Mouse (Mus musculus) layer of hippocampus, postnatal 10 days (tissue): ENCODE measurements around the gene Syngr3. TPM values are rescaled to one million over a fixed set of nuclear protein-coding genes. Genes with fewer than 3 reads are reported as not detected.
"Not testable (repeated sequence)": the region's sequence is repeated elsewhere in the genome, so short reads cannot be mapped to it uniquely, and the experiment has no call there.

Experiments used
- DNase-seq, 2 experiments: peaks; one replicate each; pipeline ENCODE4 v3.0.0; 2021; ENCODE audit warnings: low spot score in 2 of 2
- long read RNA-seq: library from polyadenylated mRNA; stranded (forward); transcript quantifications from one replicate; pipeline ENCODE4 v2.0.0, GENCODE M21; 2023
- total RNA-seq, 2 experiments: library from RNA; stranded (reverse); gene quantifications; 2 replicates each; pipeline ENCODE4 v1.2.3; 2021

The Syngr3 gene
- 100 to 1,000 TPM; 211 to 212 TPM for total RNA-seq
- long read RNA-seq, transcript Syngr3-201 (4 exons, 1,965 nt), result major isoform, 478 of 528 reads
- long read RNA-seq, partial matches to known transcripts, result 12 of 528 reads
- long read RNA-seq, other reads (novel, unspliced or antisense), result 38 of 528 reads

- peak; percentile 30 to 68 for DNase-seq
Observed at GRCm38 (mm10) chr17:24689251-24690081, at the start of gene Syngr3. TSS of gene Syngr3 (minus strand) at chr17:24689955.

- no peak for DNase-seq
Observed at GRCm38 (mm10) chr17:24738238-24738637, 48.5 kb upstream of the Syngr3 start.

- DNase-seq, result no peak
Observed at GRCm38 (mm10) chr17:24737135-24737810, 47.5 kb upstream of the Syngr3 start.

GRCm38 (mm10) chr17:24736330-24737051 is 46.7 kb upstream of the Syngr3 start, which contains the start of gene Msrb1:
TSS of gene Msrb1 (plus strand) at chr17:24736642.
- peak; percentile 86 to 91 for DNase-seq

- DNase-seq, result no peak
Observed at GRCm38 (mm10) chr17:24735446-24735845, 45.7 kb upstream of the Syngr3 start.

- DNase-seq, result no peak
Observed at GRCm38 (mm10) chr17:24734513-24734912, 44.8 kb upstream of the Syngr3 start.

- DNase-seq, result no peak
Observed at GRCm38 (mm10) chr17:24733434-24734050, 43.8 kb upstream of the Syngr3 start.

- no peak for DNase-seq
Observed at GRCm38 (mm10) chr17:24732233-24732935, 42.6 kb upstream of the Syngr3 start.

DNA sequence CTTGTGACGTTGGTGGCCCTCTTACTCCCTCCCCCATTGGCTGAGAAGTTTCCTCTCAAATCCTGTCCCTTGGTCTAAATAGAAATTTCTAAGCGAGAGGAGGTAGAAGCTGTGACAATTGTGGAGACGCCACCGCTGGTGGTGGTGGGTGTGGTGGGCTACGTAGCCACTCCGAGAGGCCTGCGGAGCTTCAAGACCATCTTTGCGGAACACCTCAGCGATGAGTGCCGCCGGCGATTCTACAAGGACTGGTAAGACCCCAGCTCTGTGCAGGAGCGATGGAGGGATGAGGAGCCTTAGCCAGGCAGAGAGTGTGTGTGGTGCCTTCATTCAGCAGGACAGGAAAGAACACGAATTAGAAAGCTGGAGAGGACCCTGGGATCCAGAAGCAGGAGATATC is 41.0 kb upstream of the Syngr3 start:
- no peak for DNase-seq

- DNase-seq, result no peak
Observed at GRCm38 (mm10) chr17:24729067-24729466, 39.3 kb upstream of the Syngr3 start.

DNA sequence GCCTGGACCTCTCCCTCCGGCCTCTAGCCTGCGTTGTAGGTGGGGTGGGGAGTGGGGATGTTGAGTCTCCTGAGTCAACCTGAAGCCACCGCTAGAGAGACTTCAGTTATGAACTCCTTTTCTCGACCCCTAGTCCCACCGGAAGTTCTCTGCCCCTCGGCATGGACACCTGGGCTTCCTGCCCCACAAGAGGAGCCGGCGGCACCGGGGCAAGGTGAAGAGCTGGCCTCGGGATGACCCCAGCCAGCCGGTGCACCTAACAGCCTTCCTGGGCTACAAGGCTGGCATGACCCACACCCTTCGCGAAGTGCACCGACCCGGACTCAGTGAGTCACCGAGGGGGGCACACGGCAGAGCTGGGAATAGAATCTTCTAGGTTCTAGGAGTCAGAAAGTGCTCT is 38.4 kb upstream of the Syngr3 start:
- DNase-seq, result no peak

GRCm38 (mm10) chr17:24727618-24728017 is 37.9 kb upstream of the Syngr3 start, which contains the start of gene Rpl3l:
TSS of gene Rpl3l (plus strand) at chr17:24727820.
- no peak for DNase-seq

DNA sequence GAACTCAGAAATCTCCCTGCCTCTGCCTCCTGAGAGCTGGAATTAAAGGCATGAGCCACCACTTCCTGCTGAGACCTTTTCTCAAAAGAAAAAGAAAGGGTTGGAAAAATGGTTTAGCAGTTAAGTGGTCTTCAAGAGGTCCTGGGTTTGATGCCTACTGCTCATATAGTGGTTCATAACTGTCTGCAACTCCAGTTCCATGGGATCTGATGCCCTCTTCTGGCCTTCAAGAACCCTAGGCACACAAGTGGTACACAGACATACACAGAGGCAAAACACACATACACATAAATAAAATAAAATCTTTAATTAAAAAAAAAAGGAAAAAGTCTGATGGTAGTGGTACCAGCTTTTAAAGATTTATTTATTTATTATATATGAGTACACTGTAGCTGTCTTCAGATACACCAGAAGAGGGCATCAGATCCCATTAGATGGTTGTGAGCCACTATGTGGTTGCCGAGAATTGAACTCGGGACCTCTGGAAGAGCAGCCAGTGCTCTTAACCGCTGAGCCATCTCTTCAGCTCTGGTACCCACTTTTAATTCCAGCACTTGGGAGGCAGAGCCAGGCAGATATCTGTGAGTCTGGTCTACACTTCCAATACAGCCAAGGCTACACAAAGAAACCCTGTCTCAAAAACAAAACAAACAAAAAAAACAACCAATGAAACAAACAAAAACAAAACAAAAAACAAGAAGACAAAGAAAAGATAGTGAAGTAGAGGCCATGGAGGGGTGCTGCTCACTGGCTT is 36.1 kb upstream of the Syngr3 start:
- no peak for DNase-seq

DNA sequence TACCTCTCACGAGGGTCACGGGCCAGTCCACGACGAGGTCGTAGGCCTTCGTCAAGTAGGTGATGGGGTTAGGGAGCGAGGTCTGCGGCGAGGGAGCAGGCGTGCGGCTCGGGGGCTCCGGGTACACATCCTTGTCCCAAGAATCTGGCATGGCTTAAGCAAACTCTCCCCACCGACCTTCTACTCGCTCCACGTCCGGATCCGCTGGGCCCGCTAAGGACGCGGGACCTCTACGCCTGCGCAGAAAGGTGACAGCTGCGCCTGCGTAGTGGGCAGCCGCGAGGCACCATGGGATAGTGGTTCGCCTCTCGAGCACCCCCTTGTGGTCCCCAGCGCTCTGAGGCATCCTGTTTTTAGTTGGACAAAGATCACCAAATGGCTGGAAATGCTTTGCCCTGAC is 34.4 kb upstream of the Syngr3 start, which contains the start of gene Ndufb10:
TSS of gene Ndufb10 (minus strand) at position 295 of the 400 bp plus-strand sequence.
- DNase-seq, result peak; percentile 98 to 99

DNA sequence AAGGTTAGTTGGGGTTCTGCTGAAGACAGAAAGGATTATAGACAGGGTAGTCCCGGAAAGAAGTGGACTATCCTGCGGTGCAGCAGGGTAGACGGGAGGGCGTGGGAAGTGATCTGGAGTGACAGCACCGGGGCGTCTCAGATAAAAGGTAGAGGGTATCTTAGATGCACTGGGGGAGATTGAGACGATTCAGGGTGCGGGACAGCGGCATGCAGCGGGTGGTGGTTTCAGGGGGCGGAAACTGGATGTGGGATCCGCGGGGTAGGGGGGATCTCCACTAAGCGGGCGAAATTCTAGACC is 34.1 kb upstream of the Syngr3 start:
- DNase-seq, result no peak

- no peak for DNase-seq
Observed at GRCm38 (mm10) chr17:24723122-24723880, 33.5 kb upstream of the Syngr3 start.

DNA sequence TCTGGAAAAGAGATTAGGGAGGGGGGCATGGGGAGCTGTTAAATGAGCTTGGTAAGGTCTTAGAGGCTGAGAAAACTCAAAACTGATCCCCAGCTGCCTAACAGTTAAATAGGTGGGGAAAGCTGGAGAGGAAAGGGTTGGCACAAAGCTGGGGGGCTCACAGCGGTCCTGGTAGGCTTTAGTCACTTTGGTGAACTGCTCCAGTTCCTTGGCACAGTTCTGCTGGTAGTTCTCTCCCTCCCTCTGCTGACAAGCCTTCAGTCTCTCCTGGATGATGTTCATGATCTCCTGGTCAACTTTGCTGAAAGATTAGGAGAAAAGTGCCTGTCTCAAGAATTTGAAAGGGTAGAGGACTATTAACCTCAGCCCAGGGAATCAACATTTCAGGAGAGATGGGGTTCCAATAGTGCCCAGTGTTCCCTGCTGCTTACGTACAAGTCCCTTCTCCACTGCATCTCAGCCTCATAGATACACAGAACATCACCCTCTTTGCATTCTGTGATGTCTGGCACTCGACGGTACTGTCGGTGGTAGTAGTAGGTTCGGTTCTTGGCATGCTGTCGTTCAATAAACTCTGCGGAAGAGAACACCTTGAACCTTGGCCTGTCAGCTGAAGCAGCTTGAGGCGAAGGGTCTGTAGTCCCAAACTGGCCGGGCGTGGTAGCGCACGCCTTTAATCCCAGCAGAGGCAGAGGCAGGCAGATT is 32.6 kb upstream of the Syngr3 start:
- no peak for DNase-seq

DNA sequence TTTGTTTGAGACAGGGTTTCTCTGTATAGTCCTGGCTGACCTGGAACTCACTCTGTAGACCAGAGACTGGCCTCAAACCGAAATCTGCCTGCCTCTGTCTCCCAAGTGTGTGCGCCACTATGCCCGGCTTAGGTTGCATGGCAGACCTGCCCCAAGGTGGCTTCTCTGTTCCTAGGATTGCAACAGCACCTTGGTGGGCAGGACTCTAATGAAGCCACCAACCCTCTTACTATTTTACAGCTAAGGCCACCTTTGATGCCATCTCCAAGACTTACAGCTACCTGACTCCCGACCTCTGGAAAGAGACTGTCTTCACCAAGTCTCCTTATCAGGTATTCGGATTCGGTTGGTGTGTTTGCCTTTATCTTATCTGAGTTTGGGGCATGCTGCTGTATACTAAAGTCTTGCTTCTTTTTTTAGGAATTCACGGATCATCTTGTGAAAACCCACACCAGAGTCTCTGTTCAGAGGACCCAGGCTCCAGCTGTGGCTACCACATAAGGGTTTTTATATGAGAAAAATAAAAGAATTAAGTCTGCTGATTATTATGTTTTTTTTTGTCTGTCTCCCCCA is 31.7 kb upstream of the Syngr3 start:
- DNase-seq, result not testable (repeated sequence)
